Mouse (Mus musculus): ENCODE data around the gene Gzmg. TPM values are rescaled to one million over a fixed set of nuclear protein-coding genes. Genes with fewer than 3 reads are reported as not detected.
"Not testable (repeated sequence)": the region's sequence is repeated elsewhere in the genome, so short reads cannot be mapped to it uniquely, and the experiment has no call there.

Gzmg gene
- polyA plus RNA-seq, 1 experiment from 2014 or later = not detected

DNA sequence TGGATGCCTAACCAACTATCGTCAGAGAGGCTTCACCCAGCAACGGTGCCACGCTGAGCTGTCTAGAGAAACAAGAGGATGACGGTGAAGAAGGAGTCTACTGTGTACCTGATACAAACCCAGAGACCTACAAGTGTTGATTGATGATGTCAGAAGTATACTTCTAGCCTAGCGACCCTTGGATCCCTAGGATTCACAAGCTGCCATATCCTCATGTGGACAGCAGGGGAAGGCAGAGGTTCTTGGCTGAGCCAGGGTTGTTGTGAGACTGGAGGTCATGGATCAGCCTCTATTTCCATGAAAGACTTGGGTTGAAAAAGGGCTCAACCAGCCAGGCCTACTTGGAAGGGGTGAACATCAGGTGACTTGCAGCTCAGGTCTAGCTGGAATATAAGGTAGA lies 13.4 kb upstream of the Gzmg start:
- no peak overlapping the region for H3K9ac ChIP-seq (ENCODE audit: low read length)
- no peak overlapping the region for H3K27ac ChIP-seq (ENCODE audit: low read depth, low read length)
- H3K36me3 ChIP-seq (ENCODE audit: control insufficient read depth, insufficient read depth, low read length) = no peaks in the 10 kb centered on the region
- no peaks in the 10 kb centered on the region for H3K4me1 ChIP-seq (replicated peaks; ENCODE audit: control insufficient read depth, insufficient read depth, low read length)
- ATAC-seq (replicated peaks; ENCODE audit: low FRiP score) (no peak), DNase-seq (ENCODE audit: low spot score) (no peak)
- WGBS = 94% methylated on average over 5 of the region's 5 CpGs
- H3K9me3 ChIP-seq (ENCODE audit: control insufficient read depth, low read length) = no peaks in the 10 kb centered on the region
- H3K4me2 ChIP-seq (ENCODE audit: low read depth, low read length, severe bottlenecking) = no peak overlapping the region
- no peaks in the 10 kb centered on the region for H3K27me3 ChIP-seq (ENCODE audit: control insufficient read depth, insufficient read depth, low read length)
- no peak overlapping the region for H3K4me3 ChIP-seq (ENCODE audit: low read depth, low read length)

DNA sequence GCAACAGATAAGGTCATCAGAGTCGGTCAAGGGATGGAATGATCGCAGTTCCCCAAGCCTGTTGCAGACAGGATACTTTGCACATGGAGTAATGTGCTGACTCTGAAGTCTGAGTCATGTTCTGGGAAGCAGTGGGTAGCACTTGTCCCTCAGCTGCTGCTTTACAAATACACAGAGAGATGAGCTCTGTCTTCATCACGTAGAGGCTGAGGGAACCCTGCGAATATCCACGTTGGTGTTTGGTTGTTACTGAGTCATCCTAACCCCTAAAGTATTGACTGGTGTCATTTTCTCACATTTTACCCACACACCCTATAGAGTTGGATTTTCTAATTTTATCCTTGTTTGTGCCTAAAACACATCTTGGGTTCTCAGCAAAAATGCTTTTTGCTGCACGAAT lies 8.6 kb upstream of the Gzmg start:
- Histone ChIP-seq H3K9ac (ENCODE audit: low read length) (no peak overlapping the region), H3K4me1 (replicated peaks; ENCODE audit: control insufficient read depth, insufficient read depth, low read length) (no peaks in the 10 kb centered on the region), H3K4me3 (ENCODE audit: low read depth, low read length) (no peak overlapping the region), H3K27me3 (ENCODE audit: control insufficient read depth, insufficient read depth, low read length) (no peaks in the 10 kb centered on the region), H3K27ac (ENCODE audit: low read depth, low read length) (no peak overlapping the region), H3K4me2 (ENCODE audit: low read depth, low read length, severe bottlenecking) (no peak overlapping the region), H3K36me3 (ENCODE audit: control insufficient read depth, insufficient read depth, low read length) (no peaks in the 10 kb centered on the region), H3K9me3 (ENCODE audit: control insufficient read depth, low read length) (no peaks in the 10 kb centered on the region)
- no peak for DNase-seq (ENCODE audit: low spot score)
- 86% methylated on average over 6 of the region's 6 CpGs for WGBS
- ATAC-seq (replicated peaks; ENCODE audit: low FRiP score) = no peak

DNA sequence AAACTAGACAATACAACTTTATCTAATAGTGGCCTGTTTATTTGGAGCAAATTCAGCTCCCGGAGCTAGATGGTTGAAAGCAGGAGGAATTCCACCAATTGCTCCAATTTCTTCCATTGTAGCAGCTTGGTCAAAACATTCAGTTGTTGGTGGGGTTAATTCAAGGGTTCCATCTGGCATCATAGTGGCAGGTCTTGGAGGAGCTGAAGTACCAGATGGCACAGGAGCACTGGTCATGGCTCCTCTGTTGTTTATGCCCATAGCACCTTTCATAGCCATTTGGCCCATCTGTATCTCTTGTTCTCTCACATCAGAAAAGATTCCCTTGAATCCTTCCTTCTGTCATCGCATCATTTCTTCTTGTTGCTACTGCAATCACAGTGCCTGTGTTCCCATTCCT lies 2.7 kb upstream of the Gzmg start:
- Histone ChIP-seq H3K27me3 (ENCODE audit: control insufficient read depth, insufficient read depth, low read length) (no peaks in the 10 kb centered on the region), H3K9ac (ENCODE audit: low read length) (no peak overlapping the region), H3K4me2 (ENCODE audit: low read depth, low read length, severe bottlenecking) (no peak overlapping the region), H3K9me3 (ENCODE audit: control insufficient read depth, low read length) (no peaks in the 10 kb centered on the region), H3K27ac (ENCODE audit: low read depth, low read length) (no peak overlapping the region), H3K4me3 (ENCODE audit: low read depth, low read length) (no peak overlapping the region), H3K4me1 (replicated peaks; ENCODE audit: control insufficient read depth, insufficient read depth, low read length) (no peaks in the 10 kb centered on the region), H3K36me3 (ENCODE audit: control insufficient read depth, insufficient read depth, low read length) (no peaks in the 10 kb centered on the region)
- no peak for ATAC-seq (replicated peaks; ENCODE audit: low FRiP score)
- no peak for DNase-seq (ENCODE audit: low spot score)
- 85% methylated on average over 2 of the region's 2 CpGs for WGBS

GRCm38 (mm10) chr14:56155340-56155739 lies 4.0 kb downstream of the Gzmg start:
- WGBS = 69% methylated on average over 2 of the region's 2 CpGs
- Histone ChIP-seq H3K4me2 (ENCODE audit: low read depth, low read length, severe bottlenecking) (no peak overlapping the region), H3K9me3 (ENCODE audit: control insufficient read depth, low read length) (no peaks in the 10 kb centered on the region), H3K36me3 (ENCODE audit: control insufficient read depth, insufficient read depth, low read length) (no peaks in the 10 kb centered on the region), H3K9ac (ENCODE audit: low read length) (no peak overlapping the region), H3K4me1 (replicated peaks; ENCODE audit: control insufficient read depth, insufficient read depth, low read length) (no peaks in the 10 kb centered on the region), H3K27me3 (ENCODE audit: control insufficient read depth, insufficient read depth, low read length) (no peaks in the 10 kb centered on the region), H3K4me3 (ENCODE audit: low read depth, low read length) (no peak overlapping the region), H3K27ac (ENCODE audit: low read depth, low read length) (no peak overlapping the region)
- ATAC-seq (replicated peaks; ENCODE audit: low FRiP score) = no peak
- DNase-seq (ENCODE audit: low spot score) = no peak

DNA sequence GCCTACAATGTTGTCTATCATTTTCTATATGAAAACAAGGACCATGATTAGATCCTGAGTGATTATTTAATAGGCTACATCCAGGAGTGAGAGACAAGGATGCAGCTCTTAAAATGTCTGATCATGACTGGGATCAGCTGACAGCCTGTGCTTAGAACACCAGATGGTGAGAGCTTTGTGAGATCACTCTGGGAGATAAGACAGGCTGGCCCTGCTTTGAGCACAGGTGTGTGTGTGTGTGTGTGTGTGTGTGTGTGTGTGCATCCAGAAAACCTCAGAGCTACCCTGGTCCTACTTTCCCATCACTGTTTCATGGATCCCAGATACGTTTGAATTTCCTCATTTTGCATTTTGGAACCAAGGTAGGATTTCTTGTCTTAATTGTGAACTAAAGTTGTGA lies 25.7 kb downstream of the Gzmg start:
- WGBS = 91% methylated on average over 1 of the region's 1 CpGs
- H3K9ac ChIP-seq (ENCODE audit: low read length); H3K4me2 ChIP-seq (ENCODE audit: low read depth, low read length, severe bottlenecking); H3K36me3 ChIP-seq (ENCODE audit: control insufficient read depth, insufficient read depth, low read length); H3K9me3 ChIP-seq (ENCODE audit: control insufficient read depth, low read length); DNase-seq (ENCODE audit: low spot score); H3K27me3 ChIP-seq (ENCODE audit: control insufficient read depth, insufficient read depth, low read length); H3K27ac ChIP-seq (ENCODE audit: low read depth, low read length); ATAC-seq (replicated peaks; ENCODE audit: low FRiP score); H3K4me3 ChIP-seq (ENCODE audit: low read depth, low read length); H3K4me1 ChIP-seq (replicated peaks; ENCODE audit: control insufficient read depth, insufficient read depth, low read length): not testable (repeated sequence)

DNA sequence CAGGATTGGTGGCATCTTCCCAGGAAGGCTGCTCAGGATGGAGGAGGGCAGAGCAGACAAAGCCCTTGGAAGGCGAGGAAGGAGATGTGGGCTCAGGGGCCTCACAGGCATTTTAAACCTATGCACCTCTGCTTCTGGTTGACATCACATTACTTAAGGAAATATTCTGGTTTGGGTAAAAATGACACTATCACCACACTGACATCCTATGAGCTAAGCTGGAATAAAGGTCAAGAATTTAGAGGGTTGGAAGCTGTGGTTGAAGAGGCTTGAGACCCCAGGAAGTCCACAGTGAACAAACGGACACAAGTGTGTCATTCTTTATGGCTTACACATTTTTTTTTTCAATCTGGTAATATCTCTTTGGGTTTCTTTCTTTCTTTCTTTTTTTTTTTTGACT lies 26.9 kb downstream of the Gzmg start, which contains the start of gene Gzmd:
Gzmd (minus strand) TSS at position 101 of the 400 bp plus-strand sequence.
- 86% methylated on average over 2 of the region's 2 CpGs for WGBS

DNA sequence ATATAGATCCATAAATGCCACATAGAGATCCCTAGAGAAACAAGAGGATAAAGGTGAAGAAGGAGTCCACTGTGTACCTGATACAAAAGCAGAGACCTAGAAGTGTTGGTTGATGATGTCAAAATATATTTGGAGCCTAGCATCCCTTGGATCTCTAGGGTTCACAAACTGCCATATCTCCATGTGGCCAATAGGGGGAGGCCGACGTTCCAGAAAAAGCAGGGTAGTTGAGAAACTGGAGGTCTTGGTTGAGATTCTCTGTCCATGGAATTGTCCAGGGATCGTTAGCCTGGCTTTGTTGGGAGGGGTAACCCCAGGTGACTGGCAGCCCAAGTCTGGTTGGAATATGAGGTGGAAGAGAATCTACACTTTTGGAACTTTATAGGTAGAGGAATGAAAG lies 31.0 kb downstream of the Gzmg start:
- H3K27me3 ChIP-seq (ENCODE audit: control insufficient read depth, insufficient read depth, low read length) = no peaks in the 10 kb centered on the region
- whole genome bisulfite sequencing = 44% methylated on average over 3 of the region's 3 CpGs
- no peaks in the 10 kb centered on the region for H3K9me3 ChIP-seq (ENCODE audit: control insufficient read depth, low read length)
- H3K4me2 ChIP-seq (ENCODE audit: low read depth, low read length, severe bottlenecking) = no peak overlapping the region
- ATAC-seq (replicated peaks; ENCODE audit: low FRiP score) = no peak
- H3K4me3 ChIP-seq (ENCODE audit: low read depth, low read length) = no peak overlapping the region
- H3K4me1 ChIP-seq (replicated peaks; ENCODE audit: control insufficient read depth, insufficient read depth, low read length) = no peaks in the 10 kb centered on the region
- no peaks in the 10 kb centered on the region for H3K36me3 ChIP-seq (ENCODE audit: control insufficient read depth, insufficient read depth, low read length)
- H3K27ac ChIP-seq (ENCODE audit: low read depth, low read length) = no peak overlapping the region
- no peak overlapping the region for H3K9ac ChIP-seq (ENCODE audit: low read length)
- DNase-seq (ENCODE audit: low spot score) = no peak

More for the DNA sequence above, 26.9 kb downstream of the Gzmg start, which contains the start of gene Gzmd:
- H3K4me3 ChIP-seq (ENCODE audit: low read depth, low read length); H3K9me3 ChIP-seq (ENCODE audit: control insufficient read depth, low read length); H3K9ac ChIP-seq (ENCODE audit: low read length); H3K4me1 ChIP-seq (replicated peaks; ENCODE audit: control insufficient read depth, insufficient read depth, low read length); ATAC-seq (replicated peaks; ENCODE audit: low FRiP score); H3K4me2 ChIP-seq (ENCODE audit: low read depth, low read length, severe bottlenecking); H3K27ac ChIP-seq (ENCODE audit: low read depth, low read length); H3K27me3 ChIP-seq (ENCODE audit: control insufficient read depth, insufficient read depth, low read length); H3K36me3 ChIP-seq (ENCODE audit: control insufficient read depth, insufficient read depth, low read length); DNase-seq (ENCODE audit: low spot score): not testable (repeated sequence)

DNA sequence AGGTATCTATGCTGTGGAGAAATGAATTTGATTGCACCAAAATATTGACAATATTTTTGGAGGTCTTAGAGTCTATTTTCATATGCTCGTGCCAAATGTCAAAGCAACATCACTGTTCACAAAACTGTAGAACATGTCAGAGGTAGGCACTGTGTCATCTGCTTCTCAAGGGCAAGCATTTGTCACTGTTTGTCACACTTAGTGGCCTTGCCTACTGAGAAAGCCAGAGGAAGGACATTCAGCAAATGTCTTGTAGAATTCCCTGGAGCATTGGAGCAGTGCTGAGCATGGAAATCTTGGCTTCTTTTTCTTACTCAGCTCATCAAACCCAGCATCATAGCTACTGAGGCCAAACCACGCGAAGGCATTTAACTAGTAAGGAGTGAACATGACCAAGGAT lies 35.9 kb downstream of the Gzmg start:
- H3K9ac ChIP-seq (ENCODE audit: low read length) = no peak overlapping the region
- no peak overlapping the region for H3K4me3 ChIP-seq (ENCODE audit: low read depth, low read length)
- H3K36me3 ChIP-seq (ENCODE audit: control insufficient read depth, insufficient read depth, low read length) = no peaks in the 10 kb centered on the region
- 76% methylated on average over 3 of the region's 3 CpGs for WGBS
- no peak for ATAC-seq (replicated peaks; ENCODE audit: low FRiP score)
- no peak overlapping the region for H3K27ac ChIP-seq (ENCODE audit: low read depth, low read length)
- no peaks in the 10 kb centered on the region for H3K4me1 ChIP-seq (replicated peaks; ENCODE audit: control insufficient read depth, insufficient read depth, low read length)
- H3K9me3 ChIP-seq (ENCODE audit: control insufficient read depth, low read length) = no peaks in the 10 kb centered on the region
- no peak overlapping the region for H3K4me2 ChIP-seq (ENCODE audit: low read depth, low read length, severe bottlenecking)
- H3K27me3 ChIP-seq (ENCODE audit: control insufficient read depth, insufficient read depth, low read length) = no peaks in the 10 kb centered on the region
- no peak for DNase-seq (ENCODE audit: low spot score)

GRCm38 (mm10) chr14:56120525-56120924 lies 38.9 kb downstream of the Gzmg start, which contains the start of gene Gzme:
Gzme (minus strand) TSS chr14:56120625.
- no peak within 1 kb of the TSS for H3K9ac ChIP-seq (ENCODE audit: low read length)
- H3K4me2 ChIP-seq (ENCODE audit: low read depth, low read length, severe bottlenecking) = no peak within 1 kb of the TSS
- ATAC-seq (replicated peaks; ENCODE audit: low FRiP score) (no peak), DNase-seq (ENCODE audit: low spot score) (no peak)
- H3K9me3 ChIP-seq (ENCODE audit: control insufficient read depth, low read length) = no peaks in the 10 kb centered on the region
- H3K36me3 ChIP-seq (ENCODE audit: control insufficient read depth, insufficient read depth, low read length) = no peaks in the 10 kb centered on the region
- H3K4me3 ChIP-seq (ENCODE audit: low read depth, low read length) = no peak within 1 kb of the TSS
- no peak within 1 kb of the TSS for H3K27ac ChIP-seq (ENCODE audit: low read depth, low read length)
- no peaks in the 10 kb centered on the region for H3K27me3 ChIP-seq (ENCODE audit: control insufficient read depth, insufficient read depth, low read length)
- H3K4me1 ChIP-seq (replicated peaks; ENCODE audit: control insufficient read depth, insufficient read depth, low read length) = no peaks in the 10 kb centered on the region

Measured in forebrain, embryonic 11.5 days (tissue).